Mouse (Mus musculus): ENCODE data around the gene Lgi1. TPM values are rescaled to one million over a fixed set of nuclear protein-coding genes. Genes with fewer than 3 reads are reported as not detected.

Lgi1 gene
- polyA plus RNA-seq, 1 experiment from 2014 or later, result 0.40 TPM

GRCm38 (mm10) chr19:38253796-38254195 lies 10.5 kb upstream of the Lgi1 start:
- no peak overlapping the region for H3K27ac ChIP-seq (ENCODE audit: low read depth, low read length)
- no peaks in the 10 kb centered on the region for H3K4me1 ChIP-seq (ENCODE audit: control insufficient read depth, insufficient read depth, low read length)
- no peaks in the 10 kb centered on the region for H3K27me3 ChIP-seq (ENCODE audit: control insufficient read depth, insufficient read depth, low read length)
- no peaks in the 10 kb centered on the region for H3K9me3 ChIP-seq (ENCODE audit: control insufficient read depth, low read length)
- H3K9ac ChIP-seq (ENCODE audit: low read length), result no peak overlapping the region
- no peak overlapping the region for H3K4me2 ChIP-seq (ENCODE audit: low read depth)
- DNase-seq (ENCODE audit: low spot score), result peak; percentile 37
- ATAC-seq (ENCODE audit: insufficient read depth, low FRiP score, low TSS enrichment), result no peak
- WGBS, result 63% methylated on average over 6 of the region's 6 CpGs
- H3K4me3 ChIP-seq (ENCODE audit: low read depth, low read length), result no peak overlapping the region
- no peaks in the 10 kb centered on the region for H3K36me3 ChIP-seq (ENCODE audit: control insufficient read depth, insufficient read depth, low read length)

GRCm38 (mm10) chr19:38258651-38259065 lies 5.7 kb upstream of the Lgi1 start:
- no peak overlapping the region for H3K4me3 ChIP-seq (ENCODE audit: low read depth, low read length)
- no peak overlapping the region for H3K27ac ChIP-seq (ENCODE audit: low read depth, low read length)
- H3K9me3 ChIP-seq (ENCODE audit: control insufficient read depth, low read length), result no peaks in the 10 kb centered on the region
- H3K36me3 ChIP-seq (ENCODE audit: control insufficient read depth, insufficient read depth, low read length), result no peaks in the 10 kb centered on the region
- no peaks in the 10 kb centered on the region for H3K4me1 ChIP-seq (ENCODE audit: control insufficient read depth, insufficient read depth, low read length)
- no peaks in the 10 kb centered on the region for H3K27me3 ChIP-seq (ENCODE audit: control insufficient read depth, insufficient read depth, low read length)
- H3K9ac ChIP-seq (ENCODE audit: low read length), result no peak overlapping the region
- no peak overlapping the region for H3K4me2 ChIP-seq (ENCODE audit: low read depth)
- ATAC-seq (ENCODE audit: insufficient read depth, low FRiP score, low TSS enrichment) (no peak), DNase-seq (ENCODE audit: low spot score) (no peak)
- 88% methylated on average over 3 of the region's 3 CpGs for WGBS

DNA sequence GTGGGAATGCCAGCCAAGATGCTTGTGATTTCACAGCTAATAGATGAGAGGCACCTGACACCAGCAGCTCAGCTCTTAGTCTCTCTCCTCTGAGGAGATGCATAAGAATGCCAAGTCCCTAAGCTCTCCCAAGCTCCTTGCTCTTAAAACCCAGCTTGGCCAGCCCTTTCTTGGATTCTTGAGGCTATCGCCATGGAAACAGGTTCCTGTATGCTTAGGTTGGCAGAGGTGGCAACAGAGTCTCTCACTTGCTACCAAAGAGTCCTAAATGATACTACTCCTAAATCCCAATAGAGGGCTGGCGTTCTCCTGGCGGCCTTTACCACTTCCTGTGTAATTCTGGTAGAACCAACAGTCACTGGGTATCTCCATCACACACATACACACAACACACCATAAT lies 4.9 kb upstream of the Lgi1 start:
- Histone ChIP-seq H3K27ac (ENCODE audit: low read depth, low read length) (no peak overlapping the region), H3K9me3 (ENCODE audit: control insufficient read depth, low read length) (no peaks in the 10 kb centered on the region), H3K36me3 (ENCODE audit: control insufficient read depth, insufficient read depth, low read length) (no peaks in the 10 kb centered on the region), H3K4me1 (ENCODE audit: control insufficient read depth, insufficient read depth, low read length) (no peaks in the 10 kb centered on the region), H3K4me3 (ENCODE audit: low read depth, low read length) (no peak overlapping the region), H3K27me3 (ENCODE audit: control insufficient read depth, insufficient read depth, low read length) (no peaks in the 10 kb centered on the region), H3K4me2 (ENCODE audit: low read depth) (no peak overlapping the region), H3K9ac (ENCODE audit: low read length) (no peak overlapping the region)
- DNase-seq (ENCODE audit: low spot score) (no peak), ATAC-seq (ENCODE audit: insufficient read depth, low FRiP score, low TSS enrichment) (no peak)
- WGBS, result 85% methylated on average over 3 of the region's 3 CpGs

GRCm38 (mm10) chr19:38260346-38260745 lies 4.0 kb upstream of the Lgi1 start:
- Histone ChIP-seq H3K27ac (ENCODE audit: low read depth, low read length) (no peak overlapping the region), H3K9ac (ENCODE audit: low read length) (no peak overlapping the region), H3K4me1 (ENCODE audit: control insufficient read depth, insufficient read depth, low read length) (no peaks in the 10 kb centered on the region), H3K9me3 (ENCODE audit: control insufficient read depth, low read length) (no peaks in the 10 kb centered on the region), H3K27me3 (ENCODE audit: control insufficient read depth, insufficient read depth, low read length) (no peaks in the 10 kb centered on the region), H3K4me3 (ENCODE audit: low read depth, low read length) (no peak overlapping the region), H3K36me3 (ENCODE audit: control insufficient read depth, insufficient read depth, low read length) (no peaks in the 10 kb centered on the region), H3K4me2 (ENCODE audit: low read depth) (no peak overlapping the region)
- no peak for DNase-seq (ENCODE audit: low spot score)
- 43% methylated on average over 4 of the region's 4 CpGs for WGBS
- no peak for ATAC-seq (ENCODE audit: insufficient read depth, low FRiP score, low TSS enrichment)

- no peak for ATAC-seq (ENCODE audit: insufficient read depth, low FRiP score, low TSS enrichment)
- 89% methylated on average over 5 of the region's 5 CpGs for WGBS
- H3K4me1 ChIP-seq (ENCODE audit: control insufficient read depth, insufficient read depth, low read length), result no peaks in the 10 kb centered on the region
Measured at GRCm38 (mm10) chr19:38261351-38261750, 3.0 kb upstream of the Lgi1 start.

DNA sequence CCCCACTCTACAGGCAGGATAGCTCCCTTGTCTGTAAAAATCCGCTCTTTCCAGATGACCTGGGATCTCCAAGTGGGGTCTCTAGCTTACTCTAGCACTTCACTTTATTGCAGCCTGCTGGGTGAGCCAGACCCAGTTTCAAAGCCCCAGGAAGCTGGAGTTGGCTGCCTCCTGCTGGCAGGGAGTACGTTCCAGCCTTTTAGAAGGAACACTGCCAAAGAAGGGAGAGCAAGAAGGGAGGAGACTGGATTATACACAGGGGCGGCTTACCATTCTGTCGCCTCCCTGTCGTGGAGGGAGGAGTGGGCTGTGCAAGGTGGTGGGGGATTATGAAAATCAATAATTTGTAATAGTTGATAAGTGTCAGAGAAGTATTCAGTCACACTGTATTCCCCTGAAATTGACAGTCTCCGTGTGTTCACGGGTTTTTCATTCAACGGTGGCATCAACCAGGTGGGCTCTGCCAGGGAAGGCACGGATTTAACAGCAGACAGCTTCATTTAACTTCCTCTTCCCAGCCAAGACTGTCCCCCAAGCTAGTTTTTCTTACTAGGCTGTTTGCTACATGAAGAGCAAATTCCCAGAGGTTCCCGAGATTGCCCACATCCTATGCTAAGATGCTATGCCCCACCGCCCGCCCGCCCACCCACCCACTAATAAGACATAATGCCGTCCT lies 369 bp upstream of the Lgi1 start:
- no peaks in the 10 kb centered on the region for H3K4me1 ChIP-seq (ENCODE audit: control insufficient read depth, insufficient read depth, low read length)
- H3K4me2 ChIP-seq (ENCODE audit: low read depth), result peak overlapping the region; percentile 1
- no peak overlapping the region for H3K27ac ChIP-seq (ENCODE audit: low read depth, low read length)
- peak; percentile 35 for DNase-seq (ENCODE audit: low spot score)
- H3K9me3 ChIP-seq (ENCODE audit: control insufficient read depth, low read length), result no peaks in the 10 kb centered on the region
- no peaks in the 10 kb centered on the region for H3K27me3 ChIP-seq (ENCODE audit: control insufficient read depth, insufficient read depth, low read length)
- no peaks in the 10 kb centered on the region for H3K36me3 ChIP-seq (ENCODE audit: control insufficient read depth, insufficient read depth, low read length)
- no peak for ATAC-seq (ENCODE audit: insufficient read depth, low FRiP score, low TSS enrichment)
- no peak overlapping the region for H3K4me3 ChIP-seq (ENCODE audit: low read depth, low read length)
- 22% methylated on average over 14 of the region's 14 CpGs for WGBS
- no peak overlapping the region for H3K9ac ChIP-seq (ENCODE audit: low read length)

More at GRCm38 (mm10) chr19:38261351-38261750, 3.0 kb upstream of the Lgi1 start:
- Histone ChIP-seq H3K27me3 (ENCODE audit: control insufficient read depth, insufficient read depth, low read length) (no peaks in the 10 kb centered on the region), H3K9me3 (ENCODE audit: control insufficient read depth, low read length) (no peaks in the 10 kb centered on the region), H3K27ac (ENCODE audit: low read depth, low read length) (no peak overlapping the region), H3K36me3 (ENCODE audit: control insufficient read depth, insufficient read depth, low read length) (no peaks in the 10 kb centered on the region), H3K4me2 (ENCODE audit: low read depth) (no peak overlapping the region), H3K9ac (ENCODE audit: low read length) (no peak overlapping the region), H3K4me3 (ENCODE audit: low read depth, low read length) (no peak overlapping the region)
- no peak for DNase-seq (ENCODE audit: low spot score)

DNA sequence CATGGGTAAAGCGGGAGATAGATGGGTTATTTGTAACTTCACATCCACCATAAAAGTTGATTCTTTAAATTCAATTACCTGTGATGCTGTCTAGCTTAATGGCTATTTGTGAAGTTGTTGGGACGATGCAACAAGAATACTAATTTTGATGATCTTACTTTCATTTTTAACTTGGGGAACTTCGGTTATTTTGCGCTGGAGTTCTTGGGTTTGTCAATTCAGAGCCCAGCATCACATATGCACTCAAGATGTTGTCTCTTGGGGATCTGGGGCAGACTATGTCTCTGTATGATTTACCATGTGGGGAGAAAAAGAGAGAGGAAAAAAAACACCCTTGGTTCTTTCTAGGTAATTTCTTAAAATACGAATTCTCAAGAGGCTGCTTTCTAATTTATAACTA lies 1.4 kb downstream of the Lgi1 start:
- Histone ChIP-seq H3K27me3 (ENCODE audit: control insufficient read depth, insufficient read depth, low read length) (no peaks in the 10 kb centered on the region), H3K4me1 (ENCODE audit: control insufficient read depth, insufficient read depth, low read length) (no peaks in the 10 kb centered on the region), H3K9me3 (ENCODE audit: control insufficient read depth, low read length) (no peaks in the 10 kb centered on the region), H3K27ac (ENCODE audit: low read depth, low read length) (no peak overlapping the region), H3K36me3 (ENCODE audit: control insufficient read depth, insufficient read depth, low read length) (no peaks in the 10 kb centered on the region), H3K4me2 (ENCODE audit: low read depth) (no peak overlapping the region), H3K4me3 (ENCODE audit: low read depth, low read length) (no peak overlapping the region), H3K9ac (ENCODE audit: low read length) (no peak overlapping the region)
- DNase-seq (ENCODE audit: low spot score) (no peak), ATAC-seq (ENCODE audit: insufficient read depth, low FRiP score, low TSS enrichment) (no peak)
- 78% methylated on average over 5 of the region's 5 CpGs for WGBS

- H3K27me3 ChIP-seq (ENCODE audit: control insufficient read depth, insufficient read depth, low read length), result no peaks in the 10 kb centered on the region
- ATAC-seq (ENCODE audit: insufficient read depth, low FRiP score, low TSS enrichment), result no peak
- WGBS, result 77% methylated on average over 5 of the region's 5 CpGs
Measured at GRCm38 (mm10) chr19:38267469-38267868, 3.1 kb downstream of the Lgi1 start.

DNA sequence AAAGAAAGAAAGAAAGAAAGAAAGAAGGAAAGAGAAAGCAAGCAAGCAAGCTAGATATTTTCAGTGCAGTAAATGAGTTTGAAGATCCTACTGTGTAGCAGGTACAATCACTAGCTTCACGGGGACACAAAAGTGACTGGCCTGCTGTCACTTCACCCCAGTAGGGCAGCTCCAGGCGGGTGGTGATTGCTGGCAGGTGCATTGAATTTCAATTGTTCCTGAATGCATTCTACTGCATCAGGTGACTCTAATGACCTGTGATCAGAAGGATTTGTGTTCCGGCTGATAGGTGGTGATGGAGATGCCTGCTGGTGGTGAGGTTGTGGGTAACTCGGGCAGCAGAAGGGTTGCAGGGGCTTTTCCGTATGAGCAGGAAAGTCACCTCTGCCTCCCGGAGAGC lies 6.7 kb downstream of the Lgi1 start:
- ATAC-seq (ENCODE audit: insufficient read depth, low FRiP score, low TSS enrichment), result no peak
- Histone ChIP-seq H3K4me3 (ENCODE audit: low read depth, low read length) (no peak overlapping the region), H3K27me3 (ENCODE audit: control insufficient read depth, insufficient read depth, low read length) (no peaks in the 10 kb centered on the region), H3K9me3 (ENCODE audit: control insufficient read depth, low read length) (no peaks in the 10 kb centered on the region), H3K4me1 (ENCODE audit: control insufficient read depth, insufficient read depth, low read length) (no peaks in the 10 kb centered on the region), H3K9ac (ENCODE audit: low read length) (no peak overlapping the region), H3K4me2 (ENCODE audit: low read depth) (no peak overlapping the region), H3K36me3 (ENCODE audit: control insufficient read depth, insufficient read depth, low read length) (no peaks in the 10 kb centered on the region), H3K27ac (ENCODE audit: low read depth, low read length) (no peak overlapping the region)
- 25% methylated on average over 6 of the region's 6 CpGs for WGBS
- no peak for DNase-seq (ENCODE audit: low spot score)

More at GRCm38 (mm10) chr19:38267469-38267868, 3.1 kb downstream of the Lgi1 start:
- no peaks in the 10 kb centered on the region for H3K36me3 ChIP-seq (ENCODE audit: control insufficient read depth, insufficient read depth, low read length)
- H3K9ac ChIP-seq (ENCODE audit: low read length), result no peak overlapping the region
- DNase-seq (ENCODE audit: low spot score), result no peak
- no peaks in the 10 kb centered on the region for H3K4me1 ChIP-seq (ENCODE audit: control insufficient read depth, insufficient read depth, low read length)
- H3K9me3 ChIP-seq (ENCODE audit: control insufficient read depth, low read length), result no peaks in the 10 kb centered on the region
- H3K27ac ChIP-seq (ENCODE audit: low read depth, low read length), result no peak overlapping the region
- H3K4me2 ChIP-seq (ENCODE audit: low read depth), result no peak overlapping the region
- no peak overlapping the region for H3K4me3 ChIP-seq (ENCODE audit: low read depth, low read length)
